Mouse (Mus musculus) T-helper 1 cell (primary cell): ENCODE measurements around the gene Pou3f1.

ENCODE experiments used
- in situ Hi-C: fragments of 300-600 bp; cut with MboI, MseI; formaldehyde crosslinking; loops from one replicate; pipeline ENCODE4 v1.15.1; 2025; ENCODE audit warnings: high pct_unique_total_duplicates

Gene Pou3f1

DNA sequence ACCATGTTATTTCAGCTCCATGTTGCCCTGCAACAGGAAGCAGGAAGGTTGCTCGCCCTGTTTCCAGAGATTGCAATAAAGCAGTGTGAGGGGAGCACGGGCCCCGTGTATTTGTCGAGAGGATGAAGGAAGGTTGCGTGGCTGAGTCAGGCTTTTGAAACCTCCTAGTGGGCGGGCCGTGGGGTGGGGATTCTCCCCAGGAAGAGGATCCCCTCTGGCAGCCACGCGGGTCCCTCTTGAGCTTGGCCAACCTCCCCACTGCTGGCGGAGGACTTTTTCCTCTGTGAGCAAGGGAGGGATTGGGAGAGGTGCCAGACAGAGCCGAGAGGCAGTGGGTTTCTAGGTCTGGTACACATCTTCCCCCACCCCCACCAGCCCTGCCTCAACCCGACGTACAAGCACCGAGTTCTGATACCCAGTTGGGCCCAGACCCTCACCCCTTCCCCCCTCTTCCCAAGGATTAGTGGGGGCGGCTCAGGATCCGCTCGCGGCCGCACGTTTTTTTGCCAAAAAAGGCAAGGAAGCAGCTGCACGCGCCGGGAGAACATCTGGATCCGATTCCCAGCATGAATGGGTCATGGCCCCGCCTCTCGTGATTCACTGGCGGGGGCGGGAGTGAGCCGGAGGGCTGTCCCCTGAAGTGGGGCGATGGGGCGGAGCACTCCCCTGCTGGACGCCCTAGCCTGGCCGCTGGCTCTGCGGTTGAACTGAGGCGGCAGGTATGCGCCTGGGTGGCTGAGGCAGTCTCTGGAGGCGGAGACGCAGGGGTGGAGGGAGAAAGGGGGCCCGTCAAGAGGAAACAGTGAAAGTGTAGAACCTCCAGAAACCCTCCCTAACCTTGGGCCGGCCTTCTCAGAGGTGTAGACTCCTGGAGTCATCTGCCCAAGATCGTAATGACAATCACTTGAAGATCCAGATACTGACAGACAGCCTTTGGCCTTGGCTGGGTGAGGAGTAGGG is 52.2 kb downstream of the Pou3f1 start:
- in situ Hi-C loops = no loop called here

DNA sequence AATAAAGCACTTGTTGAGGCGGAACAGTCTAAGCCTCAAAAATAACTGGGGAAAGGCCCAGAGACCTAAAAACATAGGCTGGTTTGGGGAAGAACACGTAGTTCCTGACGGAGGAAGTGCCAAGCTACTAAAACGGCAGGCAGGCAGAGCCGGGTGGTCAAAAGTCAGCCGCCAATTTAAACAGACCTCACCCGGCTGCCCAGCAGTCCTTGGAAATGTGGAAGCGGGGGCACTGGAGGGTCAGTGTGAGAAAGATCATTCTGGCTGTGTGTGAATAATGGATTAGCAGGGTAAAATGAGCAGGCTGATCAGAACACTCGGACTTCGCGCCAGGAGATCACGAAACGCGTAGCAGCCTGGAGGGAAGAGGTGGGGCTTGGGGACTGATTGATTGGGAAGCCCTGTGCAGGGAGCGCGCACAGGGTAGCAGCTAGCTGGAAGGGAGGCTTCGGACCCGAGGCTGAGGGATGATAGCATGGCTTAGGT is 53.4 kb downstream of the Pou3f1 start:
- in situ Hi-C loops = no loop called here
